Mouse (Mus musculus): ENCODE data around the gene Rnf32. TPM values are rescaled to one million over a fixed set of nuclear protein-coding genes. Genes with fewer than 3 reads are reported as not detected.

The Rnf32 gene
- polyA plus RNA-seq, 1 experiment from 2014 or later: 17.1 TPM

DNA sequence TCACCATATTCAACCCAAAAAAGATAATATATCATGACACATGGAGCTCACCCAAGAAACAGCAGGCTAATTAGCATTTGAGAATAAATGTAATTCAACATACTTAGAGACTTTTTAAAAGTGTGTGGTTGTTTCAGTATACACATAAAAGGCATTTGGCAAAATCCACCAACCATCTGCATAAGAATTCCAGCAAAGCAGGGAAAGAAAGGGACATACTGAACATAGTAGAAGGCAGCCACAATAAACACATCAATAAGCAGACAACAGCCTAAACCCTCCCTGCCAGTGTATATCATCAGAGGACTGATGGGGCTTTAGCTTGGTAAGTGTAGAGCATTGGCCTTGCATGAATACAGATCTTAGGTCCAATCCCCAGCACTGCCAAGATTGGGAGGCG, 49.0 kb downstream of the Rnf32 start:
- no peak overlapping the region for H3K4me2 ChIP-seq (ENCODE audit: low read length)
- H3K9me3 ChIP-seq (ENCODE audit: control insufficient read depth, low read length): peaks cover 3% of the 10 kb centered on the region; the same call in 1 of the 2 replicates
- ATAC-seq: peak; percentile 37; the same call in 1 of the 2 replicates
- H3K36me3 ChIP-seq (ENCODE audit: control insufficient read depth, insufficient read depth, low read length): no peaks in the 10 kb centered on the region
- H3K4me1 ChIP-seq (ENCODE audit: control insufficient read depth, insufficient read depth, low read depth, low read length): no peaks in the 10 kb centered on the region
- no peak overlapping the region for H3K4me3 ChIP-seq (ENCODE audit: low read length)
- no peak overlapping the region for H3K27ac ChIP-seq (ENCODE audit: low read depth, low read length)
- 80% methylated on average over 1 of the region's 1 CpGs for WGBS
- no peak overlapping the region for H3K9ac ChIP-seq (ENCODE audit: low read depth, low read length)
- H3K27me3 ChIP-seq (replicated peaks; ENCODE audit: control insufficient read depth, insufficient read depth, low read length): no peaks in the 10 kb centered on the region

DNA sequence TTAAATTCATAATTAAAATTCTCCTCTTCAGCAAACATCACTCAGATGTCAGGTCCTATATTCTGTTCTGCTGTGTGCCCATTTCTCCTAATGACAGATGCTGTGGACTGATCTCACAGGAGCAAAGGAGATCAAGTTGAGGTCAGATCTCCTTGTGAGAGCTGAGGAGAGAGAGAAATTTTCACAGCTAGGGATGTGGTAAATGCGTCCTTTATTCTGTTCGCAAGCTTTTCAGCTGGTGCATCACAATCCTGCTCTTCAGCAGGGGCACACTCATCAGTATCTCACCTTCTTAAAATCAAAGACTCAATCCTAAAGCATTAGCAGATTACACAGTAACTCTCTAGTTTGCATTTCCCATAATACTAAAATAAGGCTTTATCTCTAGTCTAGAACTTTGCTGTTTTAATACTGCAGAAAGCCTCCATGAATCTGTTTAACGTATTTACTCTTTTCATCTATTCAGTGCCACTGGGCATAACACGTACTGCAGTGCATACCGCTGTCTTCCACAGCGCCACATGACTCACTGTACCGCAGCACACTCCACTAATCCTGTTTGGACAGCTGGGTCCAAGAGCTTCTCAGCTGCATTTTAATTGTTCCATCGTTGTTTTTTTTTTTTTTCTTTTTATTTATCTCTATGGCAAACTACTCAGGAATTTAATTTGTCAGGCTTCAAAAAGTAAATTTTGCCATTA, 55.2 kb downstream of the Rnf32 start:
- Histone ChIP-seq H3K9me3 (ENCODE audit: control insufficient read depth, low read length) (no peaks in the 10 kb centered on the region), H3K27me3 (replicated peaks; ENCODE audit: control insufficient read depth, insufficient read depth, low read length) (no peaks in the 10 kb centered on the region), H3K27ac (ENCODE audit: low read depth, low read length) (no peak overlapping the region), H3K4me3 (ENCODE audit: low read length) (no peak overlapping the region), H3K4me2 (ENCODE audit: low read length) (no peak overlapping the region), H3K9ac (ENCODE audit: low read depth, low read length) (no peak overlapping the region; the same call in 1 of the 2 replicates), H3K4me1 (ENCODE audit: control insufficient read depth, insufficient read depth, low read depth, low read length) (peaks cover 5% of the 10 kb centered on the region; the same call in 1 of the 2 replicates), H3K36me3 (ENCODE audit: control insufficient read depth, insufficient read depth, low read length) (no peaks in the 10 kb centered on the region)
- peak; percentile 81; the same call in 1 of the 2 replicates for ATAC-seq
- 16% methylated on average over 8 of the region's 8 CpGs for WGBS

DNA sequence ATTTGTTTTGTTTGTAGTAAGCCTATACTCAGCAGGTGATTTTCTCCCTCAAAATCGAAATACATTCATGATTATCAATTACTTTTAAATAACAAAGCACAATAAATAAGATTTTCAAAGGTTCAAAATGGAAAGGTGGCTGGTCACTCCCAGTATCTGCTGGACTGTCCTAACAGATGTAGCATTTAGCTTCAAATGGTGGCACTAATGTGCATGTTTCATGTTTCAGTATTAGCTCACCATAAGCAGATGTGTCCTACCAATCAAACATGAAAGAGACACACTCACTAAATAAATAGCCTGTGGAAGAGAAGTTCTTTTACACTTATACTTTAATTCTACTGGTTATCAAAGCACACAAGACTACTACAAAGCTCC, 55.7 kb downstream of the Rnf32 start:
- Histone ChIP-seq H3K9me3 (ENCODE audit: control insufficient read depth, low read length) (no peaks in the 10 kb centered on the region), H3K36me3 (ENCODE audit: control insufficient read depth, insufficient read depth, low read length) (no peaks in the 10 kb centered on the region), H3K4me3 (ENCODE audit: low read length) (no peak overlapping the region), H3K27ac (ENCODE audit: low read depth, low read length) (no peak overlapping the region), H3K4me2 (ENCODE audit: low read length) (no peak overlapping the region), H3K9ac (ENCODE audit: low read depth, low read length) (no peak overlapping the region), H3K4me1 (ENCODE audit: control insufficient read depth, insufficient read depth, low read depth, low read length) (peaks cover 5% of the 10 kb centered on the region; the same call in 1 of the 2 replicates), H3K27me3 (replicated peaks; ENCODE audit: control insufficient read depth, insufficient read depth, low read length) (no peaks in the 10 kb centered on the region)
- 62% methylated on average over 1 of the region's 1 CpGs for WGBS
- no peak for ATAC-seq

DNA sequence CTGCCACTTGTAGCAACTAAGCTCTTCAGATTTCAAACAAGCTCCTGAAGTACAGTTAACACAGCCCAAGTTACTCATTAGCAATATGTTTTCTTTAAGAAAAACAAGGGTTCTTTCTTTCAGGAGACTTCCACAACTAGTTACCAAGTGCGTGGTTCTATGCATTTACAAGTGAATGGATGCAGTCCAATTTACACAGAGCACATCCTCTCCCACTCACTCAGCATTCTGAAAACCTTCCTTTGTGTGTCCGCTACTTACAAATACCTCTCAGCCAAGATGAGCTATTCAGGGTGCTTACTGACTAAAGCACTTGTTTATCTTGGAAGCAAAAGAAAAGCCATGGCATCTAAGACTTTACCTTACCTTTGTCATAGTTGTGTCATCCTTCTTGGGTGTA, 58.1 kb downstream of the Rnf32 start:
- Histone ChIP-seq H3K36me3 (ENCODE audit: control insufficient read depth, insufficient read depth, low read length) (no peaks in the 10 kb centered on the region), H3K9ac (ENCODE audit: low read depth, low read length) (no peak overlapping the region), H3K27me3 (replicated peaks; ENCODE audit: control insufficient read depth, insufficient read depth, low read length) (no peaks in the 10 kb centered on the region), H3K4me3 (ENCODE audit: low read length) (no peak overlapping the region), H3K4me1 (ENCODE audit: control insufficient read depth, insufficient read depth, low read depth, low read length) (peaks cover 5% of the 10 kb centered on the region; the same call in 1 of the 2 replicates), H3K9me3 (ENCODE audit: control insufficient read depth, low read length) (no peaks in the 10 kb centered on the region), H3K27ac (ENCODE audit: low read depth, low read length) (no peak overlapping the region), H3K4me2 (ENCODE audit: low read length) (no peak overlapping the region)
- ATAC-seq: no peak
- WGBS: 23% methylated on average over 2 of the region's 2 CpGs

DNA sequence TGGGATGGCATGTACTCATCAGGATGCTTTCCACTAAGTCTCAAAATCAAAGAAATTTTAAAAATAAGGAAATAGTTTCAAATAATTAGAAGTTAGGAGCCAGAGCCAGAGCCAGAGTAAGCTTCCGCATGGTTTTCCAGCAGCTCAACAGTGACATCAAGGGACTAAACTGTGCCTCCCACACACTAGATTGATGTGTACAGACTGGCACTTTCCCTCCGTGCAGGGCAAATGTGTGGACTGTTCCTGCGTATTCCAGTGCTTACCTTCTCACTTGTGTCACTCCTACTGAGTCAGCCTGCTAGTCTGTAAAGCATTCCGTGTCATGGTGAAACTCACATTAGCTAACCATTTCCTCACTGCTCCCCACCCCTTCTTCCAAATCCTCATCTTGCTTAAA, 75.1 kb downstream of the Rnf32 start:
- no peak for ATAC-seq
- H3K9me3 ChIP-seq (ENCODE audit: control insufficient read depth, low read length): no peaks in the 10 kb centered on the region
- no peak overlapping the region for H3K27ac ChIP-seq (ENCODE audit: low read depth, low read length)
- H3K36me3 ChIP-seq (ENCODE audit: control insufficient read depth, insufficient read depth, low read length): no peaks in the 10 kb centered on the region
- H3K9ac ChIP-seq (ENCODE audit: low read depth, low read length): no peak overlapping the region
- no peaks in the 10 kb centered on the region for H3K4me1 ChIP-seq (ENCODE audit: control insufficient read depth, insufficient read depth, low read depth, low read length)
- H3K4me2 ChIP-seq (ENCODE audit: low read length): no peak overlapping the region
- no peak overlapping the region for H3K4me3 ChIP-seq (ENCODE audit: low read length)
- 65% methylated on average over 4 of the region's 4 CpGs for WGBS
- no peaks in the 10 kb centered on the region for H3K27me3 ChIP-seq (replicated peaks; ENCODE audit: control insufficient read depth, insufficient read depth, low read length)

DNA sequence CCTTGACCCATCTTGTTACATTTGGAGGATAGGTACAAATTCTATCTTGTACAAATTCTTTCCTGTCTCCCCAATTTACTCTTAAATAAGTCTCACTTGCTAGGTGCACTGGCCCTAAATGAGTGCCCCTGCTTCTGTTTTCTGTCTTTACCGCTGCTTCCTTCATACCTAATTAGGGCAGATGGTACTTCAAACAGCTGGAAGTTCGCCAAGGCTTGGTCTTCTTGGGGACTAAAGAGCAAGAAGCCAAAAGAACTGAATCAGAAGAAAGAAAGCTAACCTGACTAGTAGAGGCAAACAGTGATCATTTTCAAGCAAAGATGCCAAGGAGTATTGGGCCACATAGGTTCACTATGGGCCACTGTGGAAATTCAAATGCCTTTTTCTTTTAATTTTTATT, 77.6 kb downstream of the Rnf32 start:
- 64% methylated on average over 2 of the region's 2 CpGs for WGBS
- H3K4me2 ChIP-seq (ENCODE audit: low read length): no peak overlapping the region
- ATAC-seq: no peak
- no peaks in the 10 kb centered on the region for H3K36me3 ChIP-seq (ENCODE audit: control insufficient read depth, insufficient read depth, low read length)
- H3K27me3 ChIP-seq (replicated peaks; ENCODE audit: control insufficient read depth, insufficient read depth, low read length): no peaks in the 10 kb centered on the region
- H3K9ac ChIP-seq (ENCODE audit: low read depth, low read length): no peak overlapping the region
- H3K27ac ChIP-seq (ENCODE audit: low read depth, low read length): no peak overlapping the region
- no peaks in the 10 kb centered on the region for H3K9me3 ChIP-seq (ENCODE audit: control insufficient read depth, low read length)
- H3K4me1 ChIP-seq (ENCODE audit: control insufficient read depth, insufficient read depth, low read depth, low read length): no peaks in the 10 kb centered on the region
- no peak overlapping the region for H3K4me3 ChIP-seq (ENCODE audit: low read length)

DNA sequence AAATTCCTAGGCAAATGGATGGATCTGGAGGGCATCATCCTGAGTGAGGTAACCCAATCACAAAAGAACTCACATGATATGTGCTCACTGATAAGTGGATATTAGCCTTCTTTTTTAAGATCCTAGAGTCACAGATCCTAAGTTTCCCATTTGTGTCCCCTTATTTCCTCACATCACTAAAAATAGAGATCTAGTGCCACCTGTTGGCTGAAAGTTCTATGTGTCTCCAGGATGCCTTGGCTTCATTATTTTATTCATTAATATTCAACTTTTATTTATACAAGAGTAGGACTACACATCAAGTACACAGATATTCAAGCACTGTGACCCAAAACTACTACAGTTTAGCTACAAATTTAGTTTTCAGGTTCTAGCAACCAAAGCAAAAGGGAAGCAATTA, 79.0 kb downstream of the Rnf32 start:
- Histone ChIP-seq H3K9me3 (ENCODE audit: control insufficient read depth, low read length) (no peaks in the 10 kb centered on the region), H3K9ac (ENCODE audit: low read depth, low read length) (no peak overlapping the region)
- no peak for ATAC-seq

More for the DNA sequence above, 79.0 kb downstream of the Rnf32 start:
- Histone ChIP-seq H3K36me3 (ENCODE audit: control insufficient read depth, insufficient read depth, low read length) (no peaks in the 10 kb centered on the region), H3K4me3 (ENCODE audit: low read length) (no peak overlapping the region), H3K4me1 (ENCODE audit: control insufficient read depth, insufficient read depth, low read depth, low read length) (no peaks in the 10 kb centered on the region), H3K4me2 (ENCODE audit: low read length) (no peak overlapping the region), H3K27ac (ENCODE audit: low read depth, low read length) (no peak overlapping the region), H3K27me3 (replicated peaks; ENCODE audit: control insufficient read depth, insufficient read depth, low read length) (no peaks in the 10 kb centered on the region)

Other genes starting within 250 kb of the Rnf32 start
- 38.0 and 42.8 TPM in 2 replicates for gene Lmbr1, start 182.4 kb downstream of the Rnf32 start, polyA plus RNA-seq (2015; fragmentation: Nextera tagmentation; extraction: Ambion mirVana)
- 18.2 and 18.9 TPM in 2 replicates for gene Nom1, start 238.7 kb downstream of the Rnf32 start, polyA plus RNA-seq (2015; fragmentation: Nextera tagmentation; extraction: Ambion mirVana)

All from hindbrain, embryonic 16.5 days (tissue).